Mouse (Mus musculus): ENCODE measurements around the gene Atp6v1e1.

Gene Atp6v1e1

DNA sequence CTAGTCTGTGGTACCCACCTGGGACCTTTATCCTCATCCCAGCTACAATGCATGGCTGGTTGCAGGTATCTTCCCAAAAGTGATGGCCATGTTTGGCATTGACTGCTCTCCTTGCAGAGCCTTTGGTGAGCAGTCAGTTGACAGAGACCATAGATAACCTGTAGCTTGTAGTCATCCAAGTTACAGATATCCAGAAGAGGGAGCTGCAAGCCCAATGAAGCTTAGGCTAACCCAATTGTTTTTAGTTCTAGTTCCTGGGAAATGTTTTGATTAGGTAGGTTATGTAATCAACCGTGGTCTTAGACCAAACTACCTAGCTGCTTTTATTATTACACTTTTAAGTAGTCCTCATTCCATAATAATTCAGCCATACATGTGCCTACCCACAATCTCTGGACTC lies 51.2 kb downstream of the Atp6v1e1 start:
- no peak for DNase-seq (ENCODE audit: low read depth, low spot score)

DNA sequence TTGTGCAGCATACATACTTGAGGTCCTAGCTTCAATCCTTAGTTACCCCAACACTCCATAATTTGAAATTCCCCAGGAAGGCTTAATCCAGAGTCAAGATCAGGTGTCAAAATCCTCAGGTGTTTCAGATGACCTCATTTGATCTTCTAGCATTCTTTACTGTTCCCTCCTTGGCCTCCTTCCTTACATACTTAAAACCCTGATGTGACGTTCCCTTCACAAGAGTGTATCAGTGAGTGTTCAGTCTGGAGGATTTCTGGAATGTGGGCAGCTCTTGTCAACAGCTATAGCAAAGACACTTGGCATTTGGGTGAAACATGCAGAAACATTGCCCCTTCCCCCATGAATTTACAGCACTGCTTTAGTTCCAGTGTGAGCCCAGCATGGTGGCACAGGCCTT lies 52.6 kb downstream of the Atp6v1e1 start:
- no peak for DNase-seq (ENCODE audit: low read depth, low spot score)

DNA sequence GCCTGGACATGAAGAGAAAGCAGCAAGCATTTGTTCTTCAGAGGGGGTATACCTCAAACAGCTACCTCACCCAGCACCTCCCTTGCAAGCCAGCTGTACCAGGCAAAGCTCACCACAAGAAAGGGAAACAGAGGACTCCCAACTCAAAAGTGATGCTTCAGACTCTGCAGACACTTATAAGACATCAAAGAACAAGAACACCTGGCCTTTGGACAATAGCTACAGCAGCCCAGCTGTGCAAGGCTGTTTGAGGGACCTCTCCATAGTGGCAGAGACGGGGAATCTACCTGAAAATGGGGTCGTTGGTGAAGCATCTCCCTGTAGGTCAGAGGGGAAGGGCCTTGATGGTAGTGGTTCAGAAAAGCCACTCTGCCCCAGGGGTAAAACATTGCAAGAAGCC lies 61.4 kb downstream of the Atp6v1e1 start:
- no peak for DNase-seq (ENCODE audit: low read depth, low spot score)

DNA sequence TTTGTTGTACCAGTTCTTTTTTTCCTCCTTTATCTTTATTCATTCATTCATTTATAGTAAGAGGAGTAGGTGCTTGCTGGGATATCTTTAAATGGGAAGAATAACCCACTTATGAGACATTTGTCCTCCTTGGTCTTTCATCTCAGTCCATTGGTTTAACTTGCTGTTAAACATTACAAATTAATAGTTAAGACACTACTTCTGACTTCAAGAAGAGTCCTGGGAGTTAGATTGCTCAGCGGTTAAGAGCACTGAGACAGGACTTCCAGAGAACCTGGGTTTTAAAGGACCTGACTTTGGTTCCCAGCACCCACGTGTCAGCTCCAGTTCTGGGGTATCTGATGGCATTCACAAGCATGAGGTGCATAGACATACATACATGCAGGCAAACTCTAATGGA lies 76.2 kb downstream of the Atp6v1e1 start:
- DNase-seq (ENCODE audit: low read depth, low spot score): no peak
